21 mouse cellular contexts compared by ENCODE assay signal in the genomic region with DNA sequence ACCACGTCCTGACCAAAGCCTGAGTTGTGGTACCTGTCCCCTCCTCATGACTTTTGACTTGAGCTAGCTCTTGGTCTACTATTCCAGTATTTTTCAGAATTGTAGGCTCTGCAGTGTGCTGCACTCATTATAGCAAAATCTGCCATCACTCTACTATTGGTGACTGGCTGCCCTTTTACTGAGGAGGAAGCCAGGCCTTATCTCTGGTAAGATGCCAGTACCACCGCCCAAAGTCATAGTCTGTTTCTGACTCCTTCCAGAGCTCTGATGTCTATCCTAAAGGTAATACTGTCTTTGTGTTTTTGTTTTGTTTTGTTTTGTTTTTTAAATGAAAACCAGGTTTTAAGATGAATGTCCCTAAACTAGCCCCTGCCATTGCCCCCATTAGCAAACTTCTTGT.
"Had no signal": no experiment of that assay in that cellular context is flagged by ENCODE, and none has a peak within 500 bp of the region (broad histone marks: within the 10 kb centered on the region; RNA-seq: fewer than 3 reads in every experiment).

No protein-coding gene starts in this region.

- ATAC-seq: midbrain, embryonic 16.5 days had no signal

- H3K4me2 ChIP-seq: liver, embryonic 15.5 days; lung, embryonic 14.5 days; midbrain, embryonic 12.5 days; neural tube, embryonic 13.5 days; neural tube, embryonic 15.5 days had no signal

- H3K36me3 ChIP-seq: midbrain, embryonic 12.5 days; neural tube, embryonic 15.5 days had no signal

- H3K9ac ChIP-seq: liver, embryonic 15.5 days; lung, embryonic 14.5 days; midbrain, embryonic 12.5 days; neural tube, embryonic 13.5 days; neural tube, embryonic 15.5 days had no signal

- H3K4me3 ChIP-seq: liver, embryonic 15.5 days; megakaryocyte, embryonic 14.5 days; midbrain, embryonic 10.5 days; midbrain, embryonic 12.5 days; myocyte; neural tube, embryonic 13.5 days; neural tube, embryonic 15.5 days had no signal

- DNase-seq: lung, adult 18-20 months; lung, embryonic 14.5 days; lung, postnatal 10 days; lung, postnatal 4 days; midbrain, embryonic 14.5 days; retina, postnatal 1 day; right cerebral cortex, adult 18-20 months; right cerebral cortex, postnatal 25 days; right cerebral cortex, postnatal 4 days; spleen, adult 18-20 months; thymus, adult 2 months; thymus, postnatal 25 days; thymus, postnatal 4 days had no signal

- H3K4me1 ChIP-seq: midbrain, embryonic 10.5 days; midbrain, embryonic 12.5 days; neural tube, embryonic 13.5 days had no signal

- H3K27me3 ChIP-seq: liver, embryonic 15.5 days; megakaryocyte, embryonic 14.5 days; midbrain, embryonic 12.5 days; neural tube, embryonic 13.5 days; neural tube, embryonic 15.5 days had no signal

- H3K9me3 ChIP-seq: liver, embryonic 15.5 days; megakaryocyte, embryonic 14.5 days; midbrain, embryonic 10.5 days; midbrain, embryonic 12.5 days; neural tube, embryonic 13.5 days; neural tube, embryonic 15.5 days had no signal

- H3K27ac ChIP-seq: liver, embryonic 15.5 days; midbrain, embryonic 10.5 days; midbrain, embryonic 12.5 days; neural tube, embryonic 13.5 days; neural tube, embryonic 15.5 days had no signal
